Mouse (Mus musculus) stomach, postnatal 0 days (tissue): ENCODE results near the gene Col19a1.

Experiments used
- CTCF ChIP-seq: IDR thresholded peaks from 2 replicates; pipeline ENCODE4 v1.5.1; 2016; ENCODE audit warnings: antibody characterized with exemption, low read depth, mild to moderate bottlenecking, moderate library complexity
- EP300 ChIP-seq: optimal IDR thresholded peaks from 2 replicates; pipeline ENCODE3; 2016; ENCODE audit warnings: antibody characterized with exemption

GRCm38 (mm10) chr1:24515341-24515740 lies 71.9 kb downstream of the Col19a1 start:
- TF ChIP-seq CTCF: no peak
- no peak for TF ChIP-seq EP300
